Mouse (Mus musculus) central nervous system, embryonic 11.5 days (tissue): ENCODE measurements around the gene Bmt2. TPM values are rescaled to one million over a fixed set of nuclear protein-coding genes. Genes with fewer than 3 reads are reported as not detected.

Experiments used
- polyA plus RNA-seq: library from polyadenylated mRNA; depleted of rRNA; stranded (reverse); fragments of >200 nt; gene quantifications from 2 replicates; pipeline ENCODE4 v1.2.3, GENCODE M21; 2012; rRNA removed

Gene Bmt2
- polyA plus RNA-seq = 10.1 and 15.8 TPM in 2 replicates

GRCm38 (mm10) chr6:13677818-13678282 is at the start of gene Bmt2:
TSS of gene Bmt2 (minus strand) at chr6:13677966.

GRCm38 (mm10) chr6:13607621-13608493 is 69.9 kb downstream of the Bmt2 start, which contains the start of gene Tmem168:
TSS of gene Tmem168 (minus strand) at chr6:13608100.

Other genes starting within 250 kb of the Bmt2 start
- 12.9 and 18.3 TPM in 2 replicates for gene Tmem168, start 69.9 kb downstream of the Bmt2 start, polyA plus RNA-seq
- 9.3 and 10.9 TPM in 2 replicates for gene Gpr85, start 162.0 kb upstream of the Bmt2 start, polyA plus RNA-seq
- 66.5 and 84.6 TPM in 2 replicates for gene 2610001J05Rik, start 193.6 kb upstream of the Bmt2 start, polyA plus RNA-seq